Mouse (Mus musculus) stomach, postnatal 0 days (tissue): ENCODE data around the gene Npas2.

ENCODE experiments used
- CTCF ChIP-seq: IDR thresholded peaks from 2 replicates; pipeline ENCODE4 v1.5.1; 2016; ENCODE audit warnings: antibody characterized with exemption, low read depth, mild to moderate bottlenecking, moderate library complexity
- EP300 ChIP-seq: optimal IDR thresholded peaks from 2 replicates; pipeline ENCODE3; 2016; ENCODE audit warnings: antibody characterized with exemption

DNA sequence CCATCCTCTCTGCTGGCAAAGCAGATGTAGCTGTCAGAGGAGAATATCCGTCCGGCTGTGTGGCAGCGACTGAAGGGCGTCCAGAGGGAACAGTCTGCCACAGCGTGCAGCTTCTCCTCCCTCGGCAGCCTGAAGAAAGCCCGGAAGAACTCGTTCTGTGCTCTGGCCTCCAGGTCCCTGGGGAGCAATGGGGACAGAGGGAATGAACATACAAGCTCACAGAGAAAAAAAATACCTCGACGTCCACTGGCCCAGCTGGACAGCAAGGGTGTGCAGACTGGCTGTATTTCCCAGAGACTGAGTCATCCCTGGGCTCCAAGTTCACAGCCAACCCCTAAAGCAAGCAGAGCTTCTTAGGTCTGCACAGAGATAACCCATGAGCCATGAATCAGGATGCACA, 200.6 kb downstream of the Npas2 start:
- TF ChIP-seq CTCF (no peak), EP300 (no peak)
